Mouse (Mus musculus) forebrain, embryonic 12.5 days (tissue): ENCODE data around the gene Tubb3. TPM values are rescaled to one million over a fixed set of nuclear protein-coding genes. Genes with fewer than 3 reads are reported as not detected.

Experiments used
- ATAC-seq: fragments of 200-750 bp; cut with Nextera tagmentation; 2 replicates; pipeline ENCODE4 v1.8.0; 2017; ENCODE audit warnings: moderate TSS enrichment; ENCODE audit not compliant: low FRiP score
- H3K27ac ChIP-seq: fragments of 300-500 bp; sonication (generic); 2 replicates; pipeline ENCODE4 v1.5.1; 2016; ENCODE audit warnings: mild to moderate bottlenecking
- H3K27me3 ChIP-seq: fragments of 300-500 bp; sonication (generic); 2 replicates; pipeline ENCODE4 v1.6.1; 2016; ENCODE audit warnings: mild to moderate bottlenecking
- H3K36me3 ChIP-seq: fragments of 300-500 bp; sonication (generic); replicated peaks from 2 replicates; pipeline ENCODE4 v1.6.1; 2016; ENCODE audit warnings: mild to moderate bottlenecking
- H3K4me1 ChIP-seq: fragments of 300-500 bp; sonication (generic); 2 replicates; pipeline ENCODE4 v1.6.1; 2016
- H3K4me2 ChIP-seq: fragments of 300-500 bp; sonication (generic); 2 replicates; pipeline ENCODE4 v1.6.1; 2016; ENCODE audit warnings: mild to moderate bottlenecking, moderate library complexity
- H3K4me3 ChIP-seq: fragments of 300-500 bp; sonication (generic); replicated peaks from 2 replicates; pipeline ENCODE4 v1.5.1; 2016; ENCODE audit warnings: mild to moderate bottlenecking
- H3K9ac ChIP-seq: fragments of 300-500 bp; sonication (generic); 2 replicates; pipeline ENCODE4 v1.6.1; 2016; ENCODE audit warnings: mild to moderate bottlenecking
- H3K9me3 ChIP-seq: fragments of 300-500 bp; sonication (generic); 2 replicates; pipeline ENCODE4 v1.6.1; 2016
- WGBS: fragments of 180-500 bp; shearing (Covaris S2); methylation state at CpG from one replicate; pipeline ENCODE4 v1.1.7; 2016; 5-methylcytosine and 5-hydroxymethylcytosine counted together
- polyA plus RNA-seq: library from polyadenylated mRNA; unstranded; fragments of >200 nt; fragmentation: Nextera tagmentation; extraction: Ambion mirVana; gene quantifications from 2 replicates; pipeline ENCODE4 v1.2.1, GENCODE M21; 2016

Tubb3 gene
- polyA plus RNA-seq, 1 experiment from 2014 or later, result 827 TPM

DNA sequence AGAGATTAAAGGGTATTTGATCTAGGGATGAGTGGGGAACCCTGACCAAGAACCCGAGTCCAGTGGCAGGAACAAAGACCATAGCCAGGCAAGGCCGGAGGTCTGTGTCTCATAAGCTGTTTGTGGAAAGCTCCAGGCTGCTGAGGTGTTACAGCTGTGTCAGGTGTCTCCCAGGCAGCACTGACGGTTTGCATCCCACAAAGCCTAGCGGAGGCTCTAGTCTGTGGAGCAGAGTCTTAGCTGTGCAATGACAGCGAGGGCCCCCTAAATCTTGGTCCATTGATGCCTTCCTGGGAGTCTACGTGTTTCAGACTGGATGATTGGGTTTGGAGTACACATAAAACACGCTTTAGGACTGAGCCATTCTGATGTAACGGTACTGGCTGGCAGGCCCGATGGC lies 9.3 kb upstream of the Tubb3 start:
- H3K36me3 ChIP-seq, result peaks cover 68% of the 10 kb centered on the region
- H3K4me3 ChIP-seq, result no peak overlapping the region
- H3K9ac ChIP-seq, result no peak overlapping the region
- 0 out of 2 replicates have a peak, but pooled peaks cover 11% of the 10 kb centered on the region for H3K4me1 ChIP-seq
- no peaks in the 10 kb centered on the region for H3K9me3 ChIP-seq
- 91% methylated on average over 9 of the region's 9 CpGs for WGBS
- H3K27ac ChIP-seq, result no peak overlapping the region
- no peak overlapping the region for H3K4me2 ChIP-seq
- ATAC-seq, result no peak
- no peaks in the 10 kb centered on the region for H3K27me3 ChIP-seq

DNA sequence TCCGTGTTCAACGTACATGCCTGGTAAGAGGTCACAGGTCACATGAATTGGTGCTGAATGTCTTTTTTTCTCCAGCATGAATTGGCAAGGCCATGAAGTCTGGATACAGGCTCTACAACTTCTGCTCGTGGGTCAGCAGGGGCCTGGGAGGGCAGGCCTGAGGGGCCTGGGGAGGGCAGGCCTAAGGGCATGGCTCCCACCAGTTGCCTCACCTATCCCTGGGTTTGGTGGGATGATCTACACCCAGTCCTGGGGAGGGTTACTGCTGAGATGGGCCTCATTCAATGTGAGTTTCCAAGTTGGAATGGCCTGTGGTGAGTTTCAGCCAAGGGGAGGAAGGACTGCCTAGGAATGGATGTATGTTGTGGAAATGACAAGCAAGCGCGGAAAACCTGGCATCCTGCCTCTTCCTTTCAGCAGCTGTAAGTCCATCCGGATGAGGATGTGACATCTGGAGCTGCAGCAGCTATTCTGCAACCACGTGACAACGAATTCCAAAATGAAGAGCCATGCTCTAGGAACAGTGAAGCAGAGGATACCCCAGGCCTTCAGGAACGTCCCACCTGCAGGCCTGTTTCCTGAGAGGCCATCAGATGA lies 8.4 kb upstream of the Tubb3 start:
- Histone ChIP-seq H3K4me1 (0 out of 2 replicates have a peak, but pooled peaks cover 17% of the 10 kb centered on the region), H3K27ac (no peak overlapping the region), H3K9ac (no peak overlapping the region), H3K4me3 (no peak overlapping the region), H3K36me3 (peaks cover 59% of the 10 kb centered on the region), H3K9me3 (no peaks in the 10 kb centered on the region), H3K27me3 (no peaks in the 10 kb centered on the region), H3K4me2 (no peak overlapping the region)
- WGBS, result 93% methylated on average over 9 of the region's 9 CpGs
- ATAC-seq, result no peak

DNA sequence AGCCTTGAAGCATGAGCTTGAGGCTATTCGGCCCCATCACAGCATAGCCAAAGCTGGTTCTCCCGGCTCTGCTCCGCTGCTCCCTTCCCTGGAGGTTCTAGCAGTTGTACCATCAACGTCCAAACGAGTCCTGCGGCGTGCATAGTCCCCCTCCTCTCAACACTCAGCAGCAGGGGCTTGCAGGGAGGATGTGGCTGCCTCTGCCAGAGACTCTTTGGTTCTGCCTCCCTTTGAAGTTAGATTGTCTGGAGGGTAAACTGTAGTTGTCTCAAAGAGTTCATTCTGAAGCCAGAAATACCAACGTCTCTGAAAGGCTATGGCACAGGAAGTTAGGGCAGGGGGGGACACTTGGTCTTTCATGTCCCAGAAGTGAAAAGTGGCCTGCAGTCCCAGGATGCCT lies 6.7 kb upstream of the Tubb3 start:
- Histone ChIP-seq H3K27ac (no peak overlapping the region; the same call in 1 of the 2 replicates), H3K4me2 (no peak overlapping the region), H3K9me3 (no peaks in the 10 kb centered on the region), H3K4me1 (peaks cover 23% of the 10 kb centered on the region), H3K27me3 (0 out of 2 replicates have a peak, but pooled peaks cover 3% of the 10 kb centered on the region), H3K4me3 (no peak overlapping the region), H3K36me3 (peaks cover 42% of the 10 kb centered on the region), H3K9ac (no peak overlapping the region)
- ATAC-seq, result no peak
- WGBS, result 59% methylated on average over 8 of the region's 8 CpGs

DNA sequence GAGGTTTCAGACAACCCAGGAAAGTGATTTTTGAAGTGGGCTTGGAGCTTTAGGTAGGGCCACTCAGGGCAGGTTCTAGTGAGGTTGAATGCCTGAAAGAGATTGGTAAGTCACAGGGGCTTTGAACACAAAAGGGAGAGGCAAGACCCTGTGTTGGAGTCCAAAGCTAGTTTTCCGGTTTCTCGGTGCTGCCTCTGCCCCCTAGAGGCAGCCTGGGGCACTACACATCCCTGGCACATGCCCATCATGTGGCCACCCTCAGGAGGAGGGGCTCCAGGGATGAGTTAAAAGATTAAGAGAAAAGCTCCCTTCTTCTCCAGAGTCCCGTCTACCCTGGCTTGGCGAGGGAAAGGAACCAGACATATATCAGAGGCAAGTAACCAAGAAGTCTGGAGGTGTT lies 4.4 kb upstream of the Tubb3 start, which contains the start of gene Mc1r:
Gene Mc1r (plus strand): TSS at position 322 of the 400 bp plus-strand sequence.
- H3K27ac ChIP-seq, result no peak within 1 kb of the TSS
- H3K4me1 ChIP-seq, result peaks cover 38% of the 10 kb centered on the region
- no peak within 1 kb of the TSS for H3K9ac ChIP-seq
- 5% methylated on average over 4 of the region's 4 CpGs for WGBS
- H3K27me3 ChIP-seq, result 0 out of 2 replicates have a peak, but pooled peaks cover 8% of the 10 kb centered on the region
- peaks cover 20% of the 10 kb centered on the region for H3K36me3 ChIP-seq
- no peak within 1 kb of the TSS for H3K4me3 ChIP-seq
- H3K4me2 ChIP-seq, result no peak within 1 kb of the TSS
- no peaks in the 10 kb centered on the region for H3K9me3 ChIP-seq
- ATAC-seq, result no peak

DNA sequence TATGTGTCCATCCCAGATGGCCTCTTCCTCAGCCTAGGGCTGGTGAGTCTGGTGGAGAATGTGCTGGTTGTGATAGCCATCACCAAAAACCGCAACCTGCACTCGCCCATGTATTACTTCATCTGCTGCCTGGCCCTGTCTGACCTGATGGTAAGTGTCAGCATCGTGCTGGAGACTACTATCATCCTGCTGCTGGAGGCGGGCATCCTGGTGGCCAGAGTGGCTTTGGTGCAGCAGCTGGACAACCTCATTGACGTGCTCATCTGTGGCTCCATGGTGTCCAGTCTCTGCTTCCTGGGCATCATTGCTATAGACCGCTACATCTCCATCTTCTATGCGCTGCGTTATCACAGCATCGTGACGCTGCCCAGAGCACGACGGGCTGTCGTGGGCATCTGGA lies 3.6 kb upstream of the Tubb3 start:
- no peak overlapping the region for H3K27ac ChIP-seq
- 93% methylated on average over 13 of the region's 13 CpGs for WGBS
- peaks cover 12% of the 10 kb centered on the region for H3K36me3 ChIP-seq
- H3K27me3 ChIP-seq, result 0 out of 2 replicates have a peak, but pooled peaks cover 8% of the 10 kb centered on the region
- H3K9me3 ChIP-seq, result no peaks in the 10 kb centered on the region
- peaks cover 38% of the 10 kb centered on the region for H3K4me1 ChIP-seq
- no peak for ATAC-seq
- no peak overlapping the region for H3K9ac ChIP-seq
- H3K4me2 ChIP-seq, result no peak overlapping the region
- no peak overlapping the region for H3K4me3 ChIP-seq

DNA sequence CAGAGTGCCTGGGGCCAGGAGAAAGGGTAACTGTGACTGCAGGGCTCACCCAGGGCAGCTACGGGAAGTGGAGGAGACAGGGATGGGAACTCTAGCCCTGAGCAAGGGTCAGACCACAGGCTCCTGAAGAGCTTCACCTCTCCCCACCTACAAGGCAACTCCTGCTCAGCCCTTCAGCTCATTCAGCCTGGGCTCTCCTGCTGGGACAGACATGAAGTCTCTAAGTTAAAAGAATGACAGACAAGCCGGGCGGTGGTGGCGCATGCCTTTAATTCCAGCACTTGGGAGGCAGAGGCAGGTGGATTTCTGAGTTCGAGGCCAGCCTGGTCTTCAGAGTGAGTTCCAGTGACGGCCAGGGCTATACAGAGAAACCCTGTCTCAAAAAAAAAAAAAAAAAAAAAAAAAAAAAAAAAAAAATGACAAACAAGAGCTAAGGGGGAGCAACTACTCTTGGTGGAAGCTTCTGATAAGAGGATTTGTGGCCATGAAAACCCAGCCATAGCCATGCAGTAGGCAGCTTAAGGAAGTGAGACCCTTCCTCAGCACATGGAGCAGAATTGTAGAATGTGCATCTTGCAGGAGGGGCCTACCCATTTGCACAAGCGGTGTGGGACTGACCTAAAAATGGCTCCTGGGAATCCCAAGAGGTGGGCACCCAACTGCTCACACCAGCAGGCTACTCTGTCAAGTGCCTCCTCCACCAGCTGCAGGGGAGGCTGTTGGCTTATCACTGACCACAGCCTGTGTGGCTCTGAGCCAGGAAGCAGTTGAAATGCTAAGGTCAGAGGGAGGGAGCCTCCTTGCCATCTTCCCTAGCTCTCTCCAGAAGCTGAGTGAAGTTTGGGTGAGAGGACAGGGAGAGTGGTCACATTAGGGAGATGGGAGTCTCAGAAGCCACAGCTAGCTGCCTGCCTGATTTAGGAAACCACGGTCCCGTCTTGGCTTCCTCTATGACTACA lies 2.4 kb upstream of the Tubb3 start:
- no peak for ATAC-seq
- peaks cover 49% of the 10 kb centered on the region for H3K4me1 ChIP-seq
- H3K9me3 ChIP-seq, result no peaks in the 10 kb centered on the region
- H3K27ac ChIP-seq, result no peak overlapping the region
- H3K4me2 ChIP-seq, result peak overlapping the region; percentile 72
- 0 out of 2 replicates have a peak, but pooled peaks cover 8% of the 10 kb centered on the region for H3K27me3 ChIP-seq
- H3K4me3 ChIP-seq, result 0 out of 2 replicates have a peak overlapping the region, but pooled peaks have one; percentile 10
- WGBS, result 76% methylated on average over 9 of the region's 9 CpGs
- 0 out of 2 replicates have a peak overlapping the region, but pooled peaks have one; percentile 96 for H3K9ac ChIP-seq
- no peaks in the 10 kb centered on the region; the same call in 1 of the 2 replicates for H3K36me3 ChIP-seq

DNA sequence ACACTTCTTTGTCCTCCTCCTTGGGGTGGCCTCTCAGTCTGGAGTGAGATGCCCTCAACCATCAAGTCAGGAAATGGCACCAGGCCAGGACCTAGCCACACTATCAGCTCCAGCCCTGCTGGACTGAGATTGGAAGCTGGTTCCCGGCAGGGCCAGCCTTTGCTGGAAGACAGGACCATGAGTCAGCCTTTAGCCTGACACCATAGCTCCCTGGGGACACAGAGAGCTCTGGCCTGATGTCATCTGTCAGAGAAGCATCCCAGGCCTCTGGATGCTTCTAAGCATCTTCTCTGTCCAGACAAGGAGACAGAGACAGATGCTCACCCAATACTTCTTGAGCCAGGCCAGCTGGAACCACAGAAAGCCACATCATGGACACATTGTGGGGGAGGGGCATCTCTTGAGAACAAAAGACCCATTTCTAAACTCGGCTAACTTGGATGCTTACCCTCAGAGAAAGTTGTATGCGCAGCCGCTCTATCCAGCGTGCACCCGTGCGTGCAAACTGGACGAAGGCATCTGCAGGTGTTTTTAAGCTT lies 1.1 kb upstream of the Tubb3 start:
- peaks cover 46% of the 10 kb centered on the region for H3K4me1 ChIP-seq
- WGBS, result 22% methylated on average over 8 of the region's 8 CpGs
- H3K9ac ChIP-seq, result peak overlapping the region; percentile 96
- H3K27me3 ChIP-seq, result 0 out of 2 replicates have a peak, but pooled peaks cover 8% of the 10 kb centered on the region
- peak overlapping the region; percentile 72 for H3K4me2 ChIP-seq
- H3K4me3 ChIP-seq, result peak overlapping the region; percentile 86
- H3K9me3 ChIP-seq, result no peaks in the 10 kb centered on the region
- H3K36me3 ChIP-seq, result no peaks in the 10 kb centered on the region
- peak overlapping the region; percentile 96 for H3K27ac ChIP-seq
- no peak for ATAC-seq

DNA sequence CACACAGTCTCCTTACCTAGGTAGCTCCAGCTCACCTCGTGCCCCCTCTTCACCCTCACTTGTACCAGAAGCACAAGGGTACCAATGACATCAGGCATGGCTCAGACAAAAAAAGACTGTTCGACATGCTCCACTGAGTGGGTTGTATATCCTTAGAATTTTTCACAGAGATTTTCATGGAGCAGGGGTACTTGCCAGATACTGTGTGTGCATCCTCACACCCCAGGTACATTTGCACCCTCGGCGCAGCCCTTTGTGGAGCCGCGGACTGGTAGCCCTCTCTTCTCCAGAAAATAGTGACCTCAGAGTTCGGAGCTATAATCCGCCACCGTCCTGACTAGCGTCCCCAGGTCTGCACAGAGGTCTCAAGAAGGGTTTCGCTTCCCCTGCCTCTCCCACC lies 436 bp upstream of the Tubb3 start:
- H3K9ac ChIP-seq, result peak overlapping the region; percentile 96
- peak overlapping the region; percentile 86 for H3K4me3 ChIP-seq
- peak overlapping the region; percentile 96 for H3K27ac ChIP-seq
- H3K4me2 ChIP-seq, result peak overlapping the region; percentile 72
- H3K4me1 ChIP-seq, result peaks cover 46% of the 10 kb centered on the region
- ATAC-seq, result peak; percentile 0; the same call in 1 of the 2 replicates
- no peaks in the 10 kb centered on the region for H3K9me3 ChIP-seq
- H3K27me3 ChIP-seq, result 0 out of 2 replicates have a peak, but pooled peaks cover 8% of the 10 kb centered on the region
- no peaks in the 10 kb centered on the region for H3K36me3 ChIP-seq
- WGBS, result 4% methylated on average over 11 of the region's 11 CpGs

DNA sequence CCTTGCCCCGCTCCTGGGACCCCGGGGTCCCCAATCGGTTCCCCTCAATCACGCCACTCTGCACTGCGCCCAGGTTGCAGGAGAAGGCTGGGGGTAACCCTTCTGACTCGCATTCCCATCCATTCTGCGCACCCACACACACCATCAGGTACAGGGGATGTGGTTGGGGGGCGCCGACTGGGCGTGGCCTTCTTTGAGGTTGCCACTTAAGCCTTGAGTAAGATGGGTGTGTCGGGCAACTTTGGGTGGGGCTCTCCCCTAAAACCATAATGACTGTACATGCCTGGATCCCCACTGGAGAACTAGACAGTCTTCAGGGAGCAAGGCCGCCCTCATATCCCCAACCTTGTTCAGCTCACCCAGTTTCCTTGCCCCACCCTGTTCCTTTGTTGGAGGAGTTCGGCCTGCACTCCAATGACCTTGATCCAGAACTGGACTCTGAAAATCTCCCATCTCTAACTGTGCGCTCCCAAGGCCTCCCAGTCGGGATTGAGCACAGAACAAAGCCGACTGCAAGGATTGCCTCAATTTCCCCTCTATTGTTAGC lies 630 bp downstream of the Tubb3 start:
- ATAC-seq, result peak; percentile 27
- H3K4me3 ChIP-seq, result peak overlapping the region; percentile 86
- peak overlapping the region; percentile 72 for H3K4me2 ChIP-seq
- peak overlapping the region; percentile 96 for H3K27ac ChIP-seq
- H3K4me1 ChIP-seq, result peaks cover 49% of the 10 kb centered on the region
- H3K9me3 ChIP-seq, result no peaks in the 10 kb centered on the region
- peak overlapping the region; percentile 96 for H3K9ac ChIP-seq
- under 1% methylated on average over 16 of the region's 16 CpGs for WGBS
- H3K27me3 ChIP-seq, result 0 out of 2 replicates have a peak, but pooled peaks cover 8% of the 10 kb centered on the region
- H3K36me3 ChIP-seq, result peaks cover 2% of the 10 kb centered on the region; the same call in 1 of the 2 replicates

DNA sequence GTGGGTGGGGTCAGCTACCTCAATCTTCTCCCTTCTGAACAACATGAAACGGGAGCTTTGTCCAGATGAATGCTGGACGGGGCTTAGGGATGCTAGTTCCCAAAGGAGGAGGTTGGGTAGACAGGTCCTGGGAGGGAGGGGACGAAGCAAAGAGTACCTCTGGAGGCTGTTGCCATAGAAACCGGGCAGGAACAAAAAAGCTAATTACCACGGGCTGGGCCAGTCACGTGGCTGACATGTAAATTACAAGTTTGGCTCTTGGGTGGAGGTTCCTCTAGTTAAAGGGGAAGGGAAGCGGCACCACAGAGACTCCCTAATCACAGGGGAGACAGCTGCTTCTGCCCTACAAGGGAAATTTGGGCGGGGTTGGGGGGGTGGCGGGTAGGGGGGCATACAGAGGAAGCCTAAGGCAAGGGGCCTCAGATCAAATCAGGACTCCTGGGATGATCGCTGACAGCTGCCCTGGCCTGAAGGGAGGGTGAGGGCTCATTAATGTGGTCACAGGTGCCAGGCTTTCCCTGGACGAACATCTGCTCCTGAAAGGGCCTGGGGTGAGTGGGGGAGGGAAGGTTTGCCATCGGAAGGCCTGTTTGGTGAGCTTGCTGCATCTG lies 1.4 kb downstream of the Tubb3 start:
- peak overlapping the region; percentile 72 for H3K4me2 ChIP-seq
- WGBS, result 1% methylated on average over 12 of the region's 12 CpGs
- H3K27me3 ChIP-seq, result 0 out of 2 replicates have a peak, but pooled peaks cover 8% of the 10 kb centered on the region
- peaks cover 10% of the 10 kb centered on the region for H3K36me3 ChIP-seq
- H3K9me3 ChIP-seq, result no peaks in the 10 kb centered on the region
- peak overlapping the region; percentile 86 for H3K4me3 ChIP-seq
- peak overlapping the region; percentile 96 for H3K27ac ChIP-seq
- ATAC-seq, result peak; percentile 61
- peaks cover 49% of the 10 kb centered on the region for H3K4me1 ChIP-seq
- peak overlapping the region; percentile 96 for H3K9ac ChIP-seq

DNA sequence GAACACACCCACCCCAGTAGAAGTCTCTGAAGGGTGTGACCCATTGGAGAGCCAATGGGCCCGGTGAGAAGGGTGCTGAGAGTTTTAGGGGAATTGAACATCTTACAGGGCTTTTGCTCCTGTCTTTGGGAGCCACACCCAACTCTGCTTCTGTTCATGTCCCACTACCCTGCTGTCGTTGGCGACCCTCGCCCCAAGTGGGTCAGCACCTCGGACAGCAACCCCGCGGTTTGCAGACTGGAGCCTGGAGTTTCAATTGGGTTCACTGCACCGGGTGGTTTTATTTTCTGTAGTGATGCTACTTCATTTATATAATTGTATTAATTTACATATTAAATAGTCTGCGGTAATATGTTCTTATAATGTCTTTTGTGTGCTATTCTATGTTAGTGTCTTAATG lies 3.0 kb downstream of the Tubb3 start:
- Histone ChIP-seq H3K4me3 (peak overlapping the region; percentile 86), H3K27me3 (0 out of 2 replicates have a peak, but pooled peaks cover 5% of the 10 kb centered on the region)
- WGBS, result 14% methylated on average over 9 of the region's 9 CpGs

More for the DNA sequence above, 3.0 kb downstream of the Tubb3 start:
- Histone ChIP-seq H3K4me2 (peak overlapping the region; percentile 72), H3K4me1 (peaks cover 50% of the 10 kb centered on the region), H3K9ac (peak overlapping the region; percentile 96), H3K36me3 (peaks cover 26% of the 10 kb centered on the region), H3K9me3 (no peaks in the 10 kb centered on the region), H3K27ac (peak overlapping the region; percentile 96; the same call in 1 of the 2 replicates)
- no peak for ATAC-seq
